Mouse (Mus musculus) retina, adult 2 months (tissue): ENCODE measurements around the gene Ttc7b.

Experiments used
- DNase-seq: peaks from one replicate; pipeline ENCODE4 v3.0.0-alpha.2; 2012; ENCODE audit warnings: low read depth, low spot score

The Ttc7b gene

DNA sequence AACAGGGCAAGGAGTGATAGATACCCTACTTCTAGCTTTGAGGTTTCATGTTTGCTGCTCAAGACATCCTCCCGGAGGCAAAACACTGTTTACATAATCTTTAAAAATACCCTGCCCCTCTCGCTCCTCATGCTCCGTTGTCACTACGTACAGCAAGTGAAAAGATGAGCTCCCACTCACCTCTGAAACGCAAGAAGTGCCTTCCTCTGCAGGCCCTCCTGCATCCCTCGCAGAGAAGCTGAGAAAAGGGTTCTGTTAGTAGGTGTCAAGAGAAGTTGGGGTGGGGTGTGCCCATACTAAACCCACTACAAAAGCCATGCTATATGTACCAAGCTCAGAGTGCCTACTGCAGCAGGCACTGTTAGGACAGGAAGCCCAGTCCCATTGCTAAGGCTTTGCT is 138.7 kb downstream of the Ttc7b start:
- DNase-seq = no peak

DNA sequence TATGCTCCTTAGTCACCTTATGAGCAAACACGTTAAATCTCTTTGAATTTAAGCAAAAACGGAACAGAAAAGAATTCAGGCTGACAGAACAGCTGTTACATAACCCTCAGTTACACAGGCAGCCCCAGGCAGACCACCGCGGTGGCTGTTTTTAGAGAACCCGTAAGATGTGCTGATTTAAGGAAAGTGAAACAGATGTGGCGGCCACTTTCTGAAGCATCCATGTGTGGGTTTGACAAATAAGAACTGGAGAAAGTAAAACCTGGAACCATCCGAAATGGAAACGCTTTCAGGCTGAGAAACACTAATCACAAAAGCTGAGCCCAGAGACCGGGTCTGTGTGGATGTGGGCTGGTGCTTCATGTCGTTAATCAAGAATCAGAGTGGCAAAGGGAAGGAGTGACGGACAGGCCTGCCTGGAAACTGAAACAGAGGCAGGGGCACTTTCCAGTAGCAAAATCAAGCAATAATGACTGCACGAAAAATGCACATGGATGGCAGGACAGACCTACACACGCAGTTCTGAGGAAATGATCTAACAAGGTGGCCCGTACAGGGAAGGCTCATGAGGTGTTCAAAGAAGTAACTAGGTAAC is 139.8 kb downstream of the Ttc7b start:
- no peak for DNase-seq

GRCm38 (mm10) chr12:100379833-100380232 is 140.8 kb downstream of the Ttc7b start:
- no peak for DNase-seq

- DNase-seq = no peak
Observed at GRCm38 (mm10) chr12:100378266-100378665, 142.4 kb downstream of the Ttc7b start.

GRCm38 (mm10) chr12:100377791-100378190 is 142.8 kb downstream of the Ttc7b start:
- DNase-seq = no peak

- no peak for DNase-seq
Observed at GRCm38 (mm10) chr12:100375801-100376200, 144.8 kb downstream of the Ttc7b start.

- DNase-seq = no peak
Observed at GRCm38 (mm10) chr12:100372785-100373184, 147.8 kb downstream of the Ttc7b start.

GRCm38 (mm10) chr12:100372015-100372414 is 148.6 kb downstream of the Ttc7b start:
- DNase-seq = no peak

DNA sequence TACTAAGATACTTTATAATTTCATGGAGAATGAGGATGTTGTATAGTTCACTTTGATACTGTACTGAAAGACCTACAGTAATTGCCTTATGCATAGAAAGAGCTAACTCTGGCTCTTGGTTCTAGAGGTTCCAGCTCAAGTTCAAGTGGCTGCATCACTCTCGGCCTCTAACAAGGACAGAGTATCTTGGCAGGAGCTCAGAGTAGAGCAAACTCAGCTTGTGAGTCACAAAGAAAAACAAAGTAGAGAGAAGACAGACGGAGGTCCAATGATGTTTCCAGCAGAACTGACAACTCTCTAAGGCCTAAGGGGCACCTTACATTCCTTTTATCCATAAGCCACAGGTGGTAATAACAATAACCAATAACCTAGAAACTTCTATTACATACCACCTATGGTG is 150.8 kb downstream of the Ttc7b start:
- DNase-seq = no peak

GRCm38 (mm10) chr12:100369220-100369619 is 151.4 kb downstream of the Ttc7b start:
- DNase-seq = no peak

DNA sequence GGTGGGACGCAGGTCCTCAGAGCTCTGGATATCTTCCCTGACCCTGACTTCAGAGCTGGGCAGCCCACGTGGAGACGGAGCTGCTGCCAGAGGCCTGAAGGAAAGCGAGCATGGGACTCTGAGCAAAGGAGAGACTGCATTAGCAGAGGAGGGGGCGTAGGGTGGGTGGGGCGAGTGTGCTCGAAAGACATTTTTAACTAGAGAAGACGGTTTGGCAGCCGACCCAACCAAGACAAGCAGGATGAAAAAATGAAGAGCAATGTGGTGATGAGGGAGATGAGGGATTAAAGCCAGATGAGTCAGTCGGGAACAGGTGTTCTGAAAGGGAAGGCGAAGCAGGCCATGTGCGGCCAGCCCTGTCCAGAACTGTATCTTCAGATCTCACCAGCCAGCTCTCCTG is 159.3 kb downstream of the Ttc7b start:
- no peak for DNase-seq

GRCm38 (mm10) chr12:100358040-100358620 is 162.5 kb downstream of the Ttc7b start:
- DNase-seq = no peak

GRCm38 (mm10) chr12:100356407-100356806 is 164.2 kb downstream of the Ttc7b start:
- DNase-seq = no peak

- DNase-seq = no peak
Observed at GRCm38 (mm10) chr12:100355565-100355964, 165.1 kb downstream of the Ttc7b start.

GRCm38 (mm10) chr12:100353954-100354353 is 166.7 kb downstream of the Ttc7b start:
- no peak for DNase-seq

DNA sequence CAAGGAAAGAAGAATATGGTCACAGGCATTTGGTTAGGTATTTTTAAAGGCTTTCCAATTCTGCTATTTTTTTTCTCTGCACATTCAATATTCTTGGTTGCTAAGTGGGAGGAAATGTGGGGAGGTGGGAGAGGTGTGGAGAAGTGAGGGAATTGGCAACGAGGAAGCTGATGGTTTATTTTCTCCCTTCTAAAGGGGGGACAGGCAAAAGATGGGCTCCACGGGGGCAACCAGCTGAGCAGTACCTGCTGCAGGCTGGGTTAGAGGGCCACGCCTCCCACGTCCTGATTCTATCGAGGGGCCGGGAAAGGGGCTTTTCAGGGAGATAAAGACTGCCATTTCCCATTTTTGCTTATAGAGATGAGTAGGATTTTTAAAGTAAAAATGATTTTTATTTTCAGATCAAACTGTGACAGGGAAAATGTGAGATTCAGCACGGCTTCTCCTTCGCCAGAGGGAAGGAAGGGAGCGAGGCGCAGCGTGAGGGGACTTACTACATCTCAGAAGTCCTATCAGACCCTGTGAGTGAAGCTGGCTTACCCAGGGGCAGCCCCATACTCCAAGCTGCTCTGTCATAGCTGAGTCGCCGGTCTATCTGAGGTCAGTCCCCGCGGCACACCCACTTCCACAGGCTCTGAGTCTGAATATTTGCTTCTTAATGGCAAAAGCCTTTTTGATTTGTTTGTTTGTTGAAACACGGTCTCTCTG is 167.4 kb downstream of the Ttc7b start:
- no peak for DNase-seq

GRCm38 (mm10) chr12:100352094-100352493 is 168.5 kb downstream of the Ttc7b start:
- no peak for DNase-seq

GRCm38 (mm10) chr12:100343554-100343953 is 177.1 kb downstream of the Ttc7b start:
- DNase-seq = no peak

DNA sequence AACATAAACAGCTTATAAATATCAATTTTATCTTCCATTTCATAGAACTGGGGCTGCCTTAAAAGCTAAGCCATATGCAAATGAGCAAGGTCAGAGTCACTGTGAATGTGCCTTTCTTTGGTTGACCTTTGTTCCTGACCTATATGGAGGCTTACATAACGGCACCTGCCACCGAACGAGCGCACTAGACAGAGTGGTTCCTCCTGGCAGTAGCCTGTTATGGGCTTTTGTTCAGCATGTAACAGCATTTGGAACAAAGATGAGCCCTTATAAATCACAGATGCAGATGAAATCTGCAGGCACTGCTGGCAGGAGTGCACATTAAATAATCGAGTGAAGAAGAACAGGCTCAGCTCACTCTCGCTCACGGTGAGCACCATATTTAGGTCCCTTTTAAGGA is 179.0 kb downstream of the Ttc7b start:
- DNase-seq = no peak

DNA sequence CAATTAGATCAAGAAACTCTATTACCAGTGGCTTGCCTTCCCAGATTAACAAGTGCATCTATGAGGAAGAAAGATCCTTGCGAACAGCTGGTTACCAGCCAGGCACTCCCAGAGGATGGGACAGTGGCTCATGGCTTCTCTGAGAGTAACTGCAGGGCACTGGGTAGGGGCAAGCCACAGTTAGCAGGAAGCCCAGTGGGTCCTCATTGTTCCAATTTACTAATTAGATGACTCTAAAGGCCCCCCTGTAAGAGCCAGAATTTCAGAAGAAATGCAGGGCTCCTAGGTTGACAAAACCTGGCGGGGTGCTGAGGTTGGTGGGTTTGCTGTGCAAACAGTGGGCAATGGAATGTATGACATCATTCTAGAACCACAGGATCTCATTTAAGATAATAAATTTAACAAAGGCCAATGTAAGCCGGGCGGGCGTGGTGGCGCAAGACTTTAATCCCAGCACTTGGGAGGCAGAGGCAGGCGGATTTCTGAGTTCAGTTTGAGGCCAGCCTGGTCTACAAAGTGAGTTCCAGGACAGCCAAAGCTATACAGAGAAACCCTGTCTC is 179.6 kb downstream of the Ttc7b start:
- DNase-seq = no peak

DNA sequence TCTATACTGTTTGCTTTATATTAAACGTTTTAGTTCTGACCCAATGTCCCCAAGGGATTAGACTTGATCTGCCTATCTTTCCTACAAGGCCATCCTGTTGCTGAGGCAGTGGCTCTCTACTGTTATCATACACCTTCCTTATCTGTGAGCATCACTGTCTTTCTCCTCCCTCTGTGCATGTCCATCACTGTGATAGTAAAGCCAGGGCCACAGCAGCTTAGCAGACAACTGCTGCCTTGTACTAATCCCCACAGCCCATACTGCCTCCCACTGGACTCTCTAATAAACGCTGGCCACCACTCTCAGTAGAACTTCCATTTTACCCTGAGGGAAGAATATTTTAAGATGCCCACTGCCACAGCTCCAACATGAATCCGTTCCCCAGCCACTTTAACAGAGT is 182.6 kb downstream of the Ttc7b start:
- no peak for DNase-seq

- DNase-seq = no peak
Observed at GRCm38 (mm10) chr12:100337351-100338018, 183.1 kb downstream of the Ttc7b start.
